Mouse (Mus musculus) heart, embryonic 13.5 days (tissue): Measurements from ENCODE around the gene Tex45. TPM values are rescaled to one million over a fixed set of nuclear protein-coding genes. Genes with fewer than 3 reads are reported as not detected.

Experiments used
- ATAC-seq: fragments of 200-750 bp; cut with Nextera tagmentation; 2 replicates; pipeline ENCODE4 v1.8.0; 2017; ENCODE audit warnings: moderate TSS enrichment; ENCODE audit not compliant: insufficient number of reproducible peaks, low FRiP score, low TSS enrichment; ENCODE audit errors: extremely low read depth
- H3K27ac ChIP-seq: fragments of 300-500 bp; sonication (generic); replicated peaks from 2 replicates; pipeline ENCODE4 v1.5.1; 2015; ENCODE audit warnings: moderate library complexity, mild to moderate bottlenecking, inconsistent platforms
- H3K27me3 ChIP-seq: fragments of 300-500 bp; sonication (generic); replicated peaks from 2 replicates; pipeline ENCODE4 v1.6.1; 2015; ENCODE audit warnings: mild to moderate bottlenecking, inconsistent platforms
- H3K36me3 ChIP-seq: fragments of 300-500 bp; sonication (generic); 2 replicates; pipeline ENCODE4 v1.6.1; 2015; ENCODE audit warnings: mild to moderate bottlenecking, inconsistent platforms
- H3K4me1 ChIP-seq: fragments of 300-500 bp; sonication (generic); 2 replicates; pipeline ENCODE4 v1.6.1; 2015; ENCODE audit warnings: inconsistent platforms
- H3K4me2 ChIP-seq: fragments of 300-500 bp; sonication (generic); 2 replicates; pipeline ENCODE4 v1.6.1; 2015; ENCODE audit warnings: inconsistent platforms, mild to moderate bottlenecking, moderate library complexity
- H3K4me3 ChIP-seq: fragments of 300-500 bp; sonication (generic); 2 replicates; pipeline ENCODE4 v1.5.1; 2015; ENCODE audit warnings: moderate library complexity, mild to moderate bottlenecking, inconsistent platforms
- H3K9ac ChIP-seq: fragments of 300-500 bp; sonication (generic); 2 replicates; pipeline ENCODE4 v1.6.1; 2015; ENCODE audit warnings: inconsistent platforms, mild to moderate bottlenecking, moderate library complexity
- H3K9me3 ChIP-seq: fragments of 300-500 bp; sonication (generic); 2 replicates; pipeline ENCODE4 v1.6.1; 2016; ENCODE audit warnings: inconsistent platforms
- WGBS: fragments of 180-500 bp; shearing (Covaris S2); methylation state at CpG from one replicate; pipeline ENCODE4 v1.1.7; 2015; ENCODE audit warnings: mixed read lengths; 5-methylcytosine and 5-hydroxymethylcytosine counted together
- polyA plus RNA-seq: library from polyadenylated mRNA; unstranded; fragments of >200 nt; fragmentation: Nextera tagmentation; extraction: Ambion mirVana; gene quantifications from 2 replicates; pipeline ENCODE4 v1.2.1, GENCODE M21; 2015

The Tex45 gene
- polyA plus RNA-seq, 1 experiment from 2014 or later = not detected

DNA sequence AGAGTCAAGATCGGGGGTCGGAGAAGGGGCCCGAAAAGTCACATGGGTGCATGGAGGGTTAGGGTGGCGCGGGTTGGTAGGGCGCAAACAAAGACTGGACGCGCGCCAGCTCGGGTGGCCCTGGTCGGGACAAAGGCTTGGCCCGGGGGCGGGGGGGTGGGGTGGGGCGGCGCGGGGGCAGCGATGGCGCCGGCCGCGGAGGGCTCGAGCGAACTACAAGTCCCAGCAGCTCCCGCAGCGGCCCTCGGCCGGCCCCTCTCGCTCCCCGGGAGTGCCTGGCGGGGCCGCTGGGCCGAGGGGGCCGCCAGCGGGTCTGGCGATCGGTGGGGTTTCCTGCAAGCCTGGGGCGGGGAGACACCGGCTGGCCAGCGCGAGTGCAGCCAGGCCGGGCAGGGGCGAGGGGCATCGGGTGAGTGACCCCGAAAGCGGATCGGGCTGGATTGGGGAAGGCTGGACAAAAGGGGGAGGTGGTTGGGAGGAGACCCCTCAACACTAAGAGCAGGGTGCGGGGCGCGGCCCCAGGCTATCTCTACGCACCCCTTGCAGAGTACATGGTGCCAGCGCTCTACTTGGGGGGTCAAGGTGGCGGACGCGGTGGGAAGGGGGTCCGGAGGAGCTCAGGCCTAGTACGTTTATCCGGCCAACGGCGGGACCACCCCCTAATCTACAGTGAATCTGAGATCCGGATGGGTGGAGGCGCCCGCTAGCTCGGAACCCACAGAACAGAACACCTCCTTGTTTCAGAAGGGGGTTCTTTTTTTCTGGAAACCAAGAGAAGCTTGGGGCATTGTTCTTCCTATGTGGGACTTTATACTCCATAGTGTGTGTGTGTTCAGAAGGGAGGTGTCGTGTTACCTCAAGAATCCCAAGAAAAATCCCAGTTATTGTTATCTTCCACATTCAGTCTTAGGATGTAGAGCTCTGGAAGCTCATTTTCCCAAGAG, 22.5 kb downstream of the Tex45 start, which contains the start of gene Zfp358:
Gene Zfp358 (plus strand): TSS at position 238 of the 944 bp plus-strand sequence.
- H3K4me2 ChIP-seq = peak within 1 kb of the TSS; percentile 84
- peaks cover 39% of the 10 kb centered on the region for H3K36me3 ChIP-seq
- H3K9me3 ChIP-seq = peaks cover 6% of the 10 kb centered on the region; the same call in 1 of the 2 replicates
- H3K27me3 ChIP-seq = no peaks in the 10 kb centered on the region
- peak within 1 kb of the TSS; percentile 96 for H3K4me3 ChIP-seq
- WGBS = 1% methylated on average over 62 of the region's 64 CpGs
- peak within 1 kb of the TSS; percentile 85 for H3K27ac ChIP-seq
- peak within 1 kb of the TSS; percentile 98 for H3K9ac ChIP-seq
- peak; percentile 81 for ATAC-seq
- H3K4me1 ChIP-seq = peaks cover 13% of the 10 kb centered on the region

DNA sequence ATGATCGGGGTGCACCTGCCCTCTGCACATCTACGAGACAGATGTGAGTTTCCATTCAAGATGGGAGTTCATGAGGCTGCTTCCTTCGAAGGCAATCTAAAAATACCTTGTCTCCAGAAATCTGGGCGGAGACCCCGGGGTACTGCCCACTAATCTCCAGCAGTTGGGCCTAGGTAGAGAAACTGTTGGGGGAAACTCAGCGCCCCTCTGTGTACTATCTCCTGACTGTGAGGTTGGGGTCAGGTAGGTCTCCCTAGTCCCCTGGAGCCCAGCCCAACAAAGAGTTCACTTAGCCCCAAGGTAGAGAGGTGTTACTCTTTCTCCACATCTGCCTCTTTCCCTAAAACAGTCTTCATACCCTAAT, 23.2 kb downstream of the Tex45 start:
- Histone ChIP-seq H3K4me1 (peaks cover 13% of the 10 kb centered on the region), H3K27me3 (no peaks in the 10 kb centered on the region), H3K4me2 (peak overlapping the region; percentile 84), H3K4me3 (peak overlapping the region; percentile 96), H3K9me3 (peaks cover 6% of the 10 kb centered on the region; the same call in 1 of the 2 replicates), H3K9ac (peak overlapping the region; percentile 98), H3K36me3 (peaks cover 39% of the 10 kb centered on the region), H3K27ac (peak overlapping the region; percentile 85)
- WGBS = 23% methylated on average over 6 of the region's 6 CpGs
- no peak for ATAC-seq

DNA sequence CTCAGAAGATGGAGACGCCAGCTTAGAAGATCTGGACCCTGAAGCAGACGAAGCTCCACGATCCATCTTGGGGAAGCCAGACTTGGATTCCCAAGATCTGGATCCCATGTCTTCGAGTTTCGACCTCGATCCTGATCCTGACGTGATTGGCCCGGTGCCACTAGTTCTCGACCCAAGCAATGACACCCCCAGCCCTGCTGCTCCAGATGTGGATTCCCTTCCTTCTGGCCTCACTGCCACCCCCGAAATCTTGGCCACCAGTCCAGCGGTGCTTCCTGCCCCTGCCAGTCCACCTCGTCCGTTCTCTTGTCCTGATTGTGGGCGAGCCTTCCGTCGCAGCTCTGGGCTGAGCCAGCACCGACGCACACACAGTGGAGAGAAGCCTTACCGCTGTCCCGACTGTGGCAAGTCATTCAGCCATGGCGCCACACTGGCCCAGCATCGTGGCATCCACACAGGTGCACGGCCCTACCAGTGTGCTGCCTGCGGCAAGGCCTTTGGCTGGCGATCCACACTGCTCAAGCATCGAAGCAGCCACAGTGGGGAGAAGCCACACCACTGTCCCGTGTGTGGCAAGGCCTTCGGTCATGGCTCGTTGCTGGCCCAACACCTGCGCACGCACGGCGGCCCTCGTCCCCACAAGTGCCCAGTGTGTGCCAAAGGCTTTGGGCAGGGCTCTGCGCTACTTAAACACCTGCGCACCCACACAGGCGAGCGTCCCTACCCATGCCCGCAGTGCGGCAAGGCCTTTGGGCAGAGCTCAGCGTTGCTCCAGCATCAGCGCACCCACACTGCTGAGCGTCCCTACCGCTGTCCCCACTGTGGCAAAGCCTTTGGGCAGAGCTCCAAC, 25.1 kb downstream of the Tex45 start:
- no peak for ATAC-seq
- WGBS = 90% methylated on average over 44 of the region's 44 CpGs

DNA sequence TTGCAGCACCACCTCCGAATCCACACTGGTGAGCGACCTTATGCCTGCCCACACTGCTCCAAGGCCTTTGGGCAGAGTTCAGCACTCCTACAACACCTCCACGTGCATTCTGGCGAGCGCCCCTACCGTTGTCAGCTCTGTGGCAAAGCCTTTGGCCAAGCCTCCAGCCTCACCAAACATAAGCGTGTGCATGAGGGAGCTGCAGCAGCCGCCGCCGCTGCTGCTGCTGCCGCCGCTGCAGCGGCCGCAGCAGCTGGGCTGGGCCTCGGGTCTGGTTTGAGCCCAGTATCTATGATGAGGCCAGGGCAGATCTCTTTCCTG, 25.7 kb downstream of the Tex45 start:
- Histone ChIP-seq H3K4me1 (peaks cover 27% of the 10 kb centered on the region), H3K4me2 (no peak overlapping the region), H3K9me3 (peaks cover 6% of the 10 kb centered on the region; the same call in 1 of the 2 replicates), H3K9ac (no peak overlapping the region), H3K27me3 (no peaks in the 10 kb centered on the region), H3K36me3 (peaks cover 39% of the 10 kb centered on the region), H3K4me3 (no peak overlapping the region), H3K27ac (no peak overlapping the region)
- ATAC-seq = no peak
- WGBS = 86% methylated on average over 15 of the region's 15 CpGs

More for the DNA sequence above, 25.1 kb downstream of the Tex45 start:
- no peaks in the 10 kb centered on the region for H3K27me3 ChIP-seq
- no peak overlapping the region for H3K4me3 ChIP-seq
- H3K9me3 ChIP-seq = peaks cover 6% of the 10 kb centered on the region; the same call in 1 of the 2 replicates
- no peak overlapping the region for H3K4me2 ChIP-seq
- peaks cover 39% of the 10 kb centered on the region for H3K36me3 ChIP-seq
- H3K9ac ChIP-seq = no peak overlapping the region
- H3K4me1 ChIP-seq = peaks cover 21% of the 10 kb centered on the region
- no peak overlapping the region for H3K27ac ChIP-seq

DNA sequence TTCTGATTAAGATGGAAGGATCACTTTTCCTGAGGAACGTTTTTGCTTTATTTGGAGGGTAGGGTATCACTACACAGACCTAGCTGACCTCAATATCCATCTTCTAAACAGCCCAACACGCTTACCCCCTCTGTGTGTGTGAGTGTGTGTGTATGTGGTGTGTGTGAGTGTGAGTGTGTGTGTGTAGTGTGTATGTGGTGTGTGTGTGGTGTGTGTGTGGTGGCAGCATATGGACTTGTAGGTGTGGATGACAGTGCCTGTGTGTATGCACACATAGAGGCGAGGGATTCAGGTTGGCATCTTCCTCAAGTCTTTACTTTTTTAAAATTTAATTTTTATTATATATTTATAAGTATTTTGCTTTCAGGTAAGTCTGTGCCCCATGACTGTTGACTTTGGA, 27.9 kb downstream of the Tex45 start:
- WGBS = 87% methylated on average over 3 of the region's 3 CpGs

DNA sequence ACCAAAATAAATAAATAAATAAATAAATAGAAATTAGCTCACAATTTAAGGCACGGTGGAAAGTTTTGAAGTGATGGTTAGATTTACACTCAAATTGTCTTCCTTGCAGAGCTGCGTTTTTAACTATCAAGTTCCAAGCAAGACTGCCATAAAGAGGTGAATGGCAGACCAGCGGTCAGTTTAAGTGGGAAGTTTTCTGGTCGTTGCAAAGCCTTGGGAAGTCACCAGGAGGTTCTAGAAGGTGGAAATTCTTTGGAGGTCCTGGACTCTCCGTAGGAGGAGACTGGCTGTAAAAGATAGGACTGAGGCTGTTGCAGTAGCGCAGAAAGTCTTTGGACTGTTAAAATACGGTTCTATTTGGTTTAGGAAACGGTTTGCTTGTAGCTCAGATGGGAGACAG, 29.1 kb downstream of the Tex45 start:
- Histone ChIP-seq H3K27ac (peak overlapping the region; percentile 96), H3K27me3 (no peaks in the 10 kb centered on the region), H3K4me3 (peak overlapping the region; percentile 84), H3K9ac (peak overlapping the region; percentile 83), H3K36me3 (peaks cover 38% of the 10 kb centered on the region), H3K9me3 (peaks cover 6% of the 10 kb centered on the region; the same call in 1 of the 2 replicates), H3K4me1 (peaks cover 24% of the 10 kb centered on the region), H3K4me2 (peak overlapping the region; percentile 86)
- WGBS = 5% methylated on average over 8 of the region's 8 CpGs
- ATAC-seq = no peak

More for the DNA sequence above, 27.9 kb downstream of the Tex45 start:
- Histone ChIP-seq H3K4me3 (no peak overlapping the region), H3K4me1 (peaks cover 32% of the 10 kb centered on the region), H3K27me3 (no peaks in the 10 kb centered on the region), H3K27ac (no peak overlapping the region), H3K4me2 (no peak overlapping the region), H3K9me3 (peaks cover 6% of the 10 kb centered on the region; the same call in 1 of the 2 replicates), H3K9ac (no peak overlapping the region), H3K36me3 (peaks cover 40% of the 10 kb centered on the region)
- no peak for ATAC-seq

DNA sequence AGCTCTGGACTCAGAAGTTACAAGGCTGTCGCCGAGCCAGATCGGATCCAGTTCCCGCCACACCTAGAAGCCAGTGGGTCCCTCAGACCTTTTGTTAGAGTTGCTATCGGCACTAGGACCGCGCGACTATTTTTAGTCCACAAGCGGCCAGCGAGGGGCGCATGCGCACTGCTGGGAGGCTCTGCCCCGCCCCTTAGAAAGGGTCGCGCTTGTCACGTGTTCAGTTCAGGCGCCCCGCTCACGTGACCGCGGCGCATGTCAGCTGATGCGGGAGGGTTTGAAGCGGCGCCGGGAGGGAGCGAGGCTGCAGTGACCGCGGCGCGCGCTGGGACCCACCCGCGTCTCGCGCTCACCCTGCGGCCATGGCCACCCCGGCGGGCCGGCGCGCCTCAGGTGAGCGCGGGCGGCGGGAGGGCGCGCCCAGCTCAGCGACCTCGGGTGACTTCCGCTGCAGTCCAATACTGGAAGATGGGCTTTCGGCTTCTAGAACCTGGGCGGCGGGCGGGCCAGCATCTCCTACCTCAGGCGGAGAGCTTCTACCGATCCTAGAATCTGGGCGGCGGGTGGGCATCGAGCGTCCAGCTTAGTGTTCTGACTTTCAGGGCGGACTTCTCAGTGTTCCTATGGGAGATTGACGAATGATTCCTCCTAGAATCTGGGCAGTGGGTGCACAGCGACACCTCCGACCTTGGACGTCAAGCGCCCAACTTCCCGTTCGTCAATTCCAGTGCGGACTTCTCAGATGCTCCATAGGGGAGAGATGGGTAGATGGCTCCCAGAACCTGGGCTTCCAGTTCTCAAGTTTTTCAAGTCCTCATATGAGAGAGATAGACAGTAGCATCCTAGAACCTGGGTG, 29.8 kb downstream of the Tex45 start, which contains the start of gene Mcoln1:
Gene Mcoln1 (plus strand): TSS at position 223 of the 856 bp plus-strand sequence.
- Histone ChIP-seq H3K9ac (peak within 1 kb of the TSS; percentile 95), H3K27me3 (no peaks in the 10 kb centered on the region), H3K27ac (peak within 1 kb of the TSS; percentile 96), H3K36me3 (peaks cover 34% of the 10 kb centered on the region), H3K4me2 (peak within 1 kb of the TSS; percentile 86), H3K9me3 (peaks cover 6% of the 10 kb centered on the region; the same call in 1 of the 2 replicates), H3K4me3 (peak within 1 kb of the TSS; percentile 84), H3K4me1 (peaks cover 24% of the 10 kb centered on the region)
- ATAC-seq = peak; percentile 90
- under 1% methylated on average over 70 of the region's 70 CpGs for WGBS

DNA sequence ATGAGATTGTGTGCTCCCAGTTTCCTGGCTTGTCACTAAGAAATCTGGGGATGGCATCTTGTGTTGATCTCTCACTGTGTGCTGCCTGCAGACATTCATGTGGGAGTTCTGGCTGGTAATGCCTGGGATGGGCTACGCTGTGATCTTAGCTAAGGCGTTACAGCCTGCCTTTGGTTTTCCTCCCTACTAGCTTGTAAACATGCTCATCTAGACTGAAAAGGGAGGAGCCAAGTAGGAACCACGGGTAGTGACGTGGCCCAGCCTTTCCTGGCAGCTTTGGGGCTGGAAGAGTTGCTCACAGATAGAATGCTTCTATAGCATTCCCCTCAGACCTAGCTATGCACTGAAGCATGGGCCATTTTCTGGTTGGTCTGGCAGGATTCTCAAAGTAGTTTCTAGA, 31.6 kb downstream of the Tex45 start:
- Histone ChIP-seq H3K9ac (no peak overlapping the region), H3K36me3 (peaks cover 34% of the 10 kb centered on the region), H3K27me3 (no peaks in the 10 kb centered on the region), H3K9me3 (no peaks in the 10 kb centered on the region), H3K4me3 (no peak overlapping the region), H3K4me1 (peaks cover 20% of the 10 kb centered on the region), H3K4me2 (no peak overlapping the region), H3K27ac (no peak overlapping the region)
- 60% methylated on average over 4 of the region's 4 CpGs for WGBS
- ATAC-seq = no peak

DNA sequence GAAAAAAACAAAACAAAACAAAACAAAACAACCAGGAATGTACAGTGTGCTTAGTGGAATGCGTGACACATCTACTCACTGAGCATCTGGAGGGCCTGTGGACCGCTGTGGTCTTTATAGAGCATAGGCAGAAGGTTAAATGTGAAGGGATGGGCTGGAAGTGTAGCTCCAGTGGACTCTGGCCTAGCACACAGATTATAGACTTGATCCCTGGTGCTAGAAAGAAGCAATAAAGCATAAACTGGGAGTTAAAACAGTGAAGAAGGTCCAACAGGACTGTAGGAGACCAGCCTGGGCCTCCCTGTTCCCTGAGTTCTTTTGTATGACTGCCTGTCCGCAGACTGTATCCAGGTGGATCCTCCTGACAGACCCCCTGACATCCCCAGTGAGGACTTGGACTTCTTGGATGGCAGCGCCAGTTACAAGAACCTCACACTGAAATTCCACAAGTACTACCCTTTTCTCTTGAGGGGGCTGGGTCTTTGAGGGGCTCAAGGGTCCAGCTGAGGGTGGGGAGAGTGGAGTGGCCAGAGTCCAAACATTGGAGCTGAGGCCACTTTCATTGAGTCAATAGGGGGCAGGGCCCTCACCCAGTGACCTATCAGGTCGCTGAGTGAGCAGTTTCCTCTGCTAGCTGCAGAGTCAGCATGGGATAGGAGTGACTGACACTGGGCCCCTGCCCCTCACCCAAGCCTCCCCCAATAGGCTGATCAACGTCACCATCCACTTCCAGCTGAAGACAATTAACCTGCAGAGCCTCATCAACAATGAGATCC, 37.5 kb downstream of the Tex45 start:
- H3K27ac ChIP-seq = no peak overlapping the region
- no peaks in the 10 kb centered on the region for H3K27me3 ChIP-seq
- no peak overlapping the region for H3K4me2 ChIP-seq
- H3K4me3 ChIP-seq = no peak overlapping the region
- no peaks in the 10 kb centered on the region for H3K9me3 ChIP-seq
- no peak for ATAC-seq
- H3K4me1 ChIP-seq = no peaks in the 10 kb centered on the region
- H3K36me3 ChIP-seq = peaks cover 83% of the 10 kb centered on the region
- no peak overlapping the region for H3K9ac ChIP-seq
- WGBS = 85% methylated on average over 6 of the region's 6 CpGs

DNA sequence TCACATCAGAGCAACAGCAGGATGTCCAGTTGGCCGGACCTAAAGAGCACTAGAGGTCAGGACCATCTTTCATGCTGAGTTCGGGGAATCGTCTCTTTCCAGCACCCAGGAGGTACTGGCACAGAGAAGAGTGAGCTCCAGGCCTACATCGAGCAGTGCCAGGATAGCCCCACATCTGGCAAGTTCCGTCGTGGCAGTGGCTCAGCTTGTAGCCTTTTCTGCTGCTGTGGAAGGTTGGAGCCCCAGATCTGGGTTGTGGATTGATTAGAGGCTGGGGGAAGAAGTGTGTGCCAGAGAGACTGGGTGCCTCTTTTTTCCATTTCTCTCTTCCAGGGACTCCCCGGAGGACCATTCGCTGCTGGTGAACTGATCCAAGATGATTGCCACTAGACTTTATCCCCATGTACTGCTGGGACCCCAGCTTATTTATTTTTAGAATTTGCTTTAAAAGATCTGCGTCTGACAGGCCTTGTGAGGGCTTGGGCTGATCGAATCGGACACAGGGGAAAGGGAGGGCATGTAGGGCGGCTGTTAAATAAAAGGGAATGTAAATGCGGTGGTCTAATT, 44.1 kb downstream of the Tex45 start:
- peak overlapping the region; percentile 26; the same call in 1 of the 2 replicates for H3K27ac ChIP-seq

More for the DNA sequence above, 44.1 kb downstream of the Tex45 start:
- no peaks in the 10 kb centered on the region for H3K27me3 ChIP-seq
- peak overlapping the region; percentile 98 for H3K4me2 ChIP-seq
- ATAC-seq = no peak
- 32% methylated on average over 13 of the region's 13 CpGs for WGBS
- peaks cover 51% of the 10 kb centered on the region for H3K36me3 ChIP-seq
- peak overlapping the region; percentile 74 for H3K4me3 ChIP-seq
- peaks cover 6% of the 10 kb centered on the region for H3K4me1 ChIP-seq
- no peaks in the 10 kb centered on the region for H3K9me3 ChIP-seq
- peak overlapping the region; percentile 81 for H3K9ac ChIP-seq
